Mouse (Mus musculus) left cerebral cortex, adult 18-20 months (tissue): ENCODE data around the gene Cldn15. TPM values are rescaled to one million over a fixed set of nuclear protein-coding genes. Genes with fewer than 3 reads are reported as not detected.
"Not testable (repeated sequence)": the region's sequence is repeated elsewhere in the genome, so short reads cannot be mapped to it uniquely, and the experiment has no call there.

Source experiments
- DNase-seq, 2 experiments: peaks; one replicate each; pipeline ENCODE4 v3.0.0; 2021 to 2022; ENCODE audit warnings: low spot score in 2 of 2, mixed read lengths in 1 of 2
- long read RNA-seq, 2 experiments: library from polyadenylated mRNA; stranded (forward); transcript quantifications; one replicate each; pipeline ENCODE4 v2.0.0; 2021
- total RNA-seq, 2 experiments: library from RNA; stranded (reverse); gene quantifications; 2 replicates each; pipeline ENCODE4 v1.2.3; 2021

Gene Cldn15
- total RNA-seq, result not detected
- long read RNA-seq, experiment 1, result 0 reads
- long read RNA-seq, experiment 2, result 0 reads

DNA sequence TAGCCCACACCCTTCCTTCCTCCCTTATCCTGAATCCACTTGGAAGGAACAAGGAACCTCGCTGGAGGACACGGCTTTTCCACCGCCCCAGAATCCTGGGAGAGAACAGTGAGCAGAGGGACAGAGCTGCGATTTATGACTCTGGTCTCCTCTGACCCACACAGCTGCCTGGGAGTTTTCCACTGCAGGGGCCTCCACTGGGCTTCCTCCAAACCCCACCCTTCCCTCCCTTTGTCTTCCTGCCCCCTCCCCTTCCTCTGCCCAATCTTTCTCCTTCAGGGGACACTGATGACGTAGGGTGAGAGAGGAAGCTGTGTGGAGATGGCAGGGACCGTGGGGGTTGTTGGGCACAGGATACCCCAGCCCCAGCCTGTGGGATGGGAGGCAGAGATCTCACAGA is at the start of gene Cldn15:
Gene Cldn15, plus strand, starts transcription at position 286 of the 400 bp plus-strand sequence.
- DNase-seq, result no peak

DNA sequence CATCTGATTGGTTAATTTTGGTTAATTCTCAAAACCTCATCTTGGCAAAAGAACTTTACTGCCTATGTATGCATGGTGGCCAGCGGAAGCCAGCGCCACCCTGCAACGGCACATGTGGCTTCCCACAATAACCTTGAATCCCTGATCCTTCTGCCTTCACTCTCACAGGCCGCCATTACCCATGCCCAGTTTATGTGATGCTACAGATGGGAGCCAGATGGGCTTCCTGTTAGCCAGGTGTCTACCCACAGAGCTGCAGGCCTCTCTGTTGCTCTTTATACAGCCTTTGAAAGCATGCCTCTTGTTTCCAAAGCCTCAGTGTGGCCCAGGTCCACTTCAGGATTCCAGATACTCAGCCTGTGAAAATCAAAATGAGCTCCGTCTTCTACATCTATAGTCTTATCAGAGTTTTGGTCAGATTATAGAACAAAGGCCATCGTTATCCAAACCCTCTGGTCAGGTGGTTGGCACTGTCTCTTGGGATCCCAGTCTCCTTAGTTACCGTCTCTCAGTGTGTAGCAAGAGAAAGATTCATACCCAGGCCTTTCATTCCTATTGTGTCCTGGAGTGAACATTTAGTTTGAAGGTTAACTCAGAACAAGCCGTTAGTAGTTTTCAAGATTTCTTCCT is 48.7 kb upstream of the Cldn15 start:
- no peak for DNase-seq

DNA sequence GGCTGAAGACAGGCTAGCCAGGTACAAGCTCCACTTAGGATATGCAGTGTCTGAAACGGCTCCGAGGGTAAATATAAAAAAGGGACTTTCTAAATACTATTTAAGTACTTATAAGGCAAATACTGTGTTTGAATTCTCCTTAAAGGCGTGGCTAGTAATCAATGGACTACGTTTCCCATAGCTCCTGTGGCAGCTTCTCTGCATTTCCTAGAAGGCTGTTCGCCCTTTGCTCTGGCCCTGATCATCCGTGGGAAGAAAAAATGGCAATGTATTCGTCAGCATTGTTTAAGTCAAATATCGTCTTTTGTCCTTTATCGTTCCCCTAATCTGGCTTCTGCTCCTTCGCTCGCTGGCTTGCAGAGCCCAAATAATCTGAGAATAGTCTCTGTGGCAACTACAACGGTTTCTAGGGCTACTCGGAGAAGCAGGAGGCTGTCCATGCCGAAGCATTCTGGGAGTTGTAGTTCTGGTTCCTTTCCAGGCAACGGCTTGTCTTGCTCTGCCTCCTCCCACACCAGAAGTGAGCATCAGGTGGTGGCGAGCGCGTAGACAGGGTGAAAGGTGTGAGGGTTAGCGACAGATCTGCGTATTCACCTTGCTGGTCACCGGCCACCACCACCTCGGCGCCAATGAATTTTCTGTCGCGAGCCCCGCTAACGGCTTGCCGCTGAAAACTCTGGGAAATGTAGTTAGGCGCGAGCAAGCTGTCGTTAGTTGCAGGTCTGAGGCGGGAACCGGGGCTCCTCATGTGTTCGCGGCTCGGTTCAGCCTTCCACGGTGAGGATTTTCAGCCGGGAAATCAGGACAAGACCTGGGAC is 47.6 kb upstream of the Cldn15 start:
- peak; percentile 68 to 83 for DNase-seq

DNA sequence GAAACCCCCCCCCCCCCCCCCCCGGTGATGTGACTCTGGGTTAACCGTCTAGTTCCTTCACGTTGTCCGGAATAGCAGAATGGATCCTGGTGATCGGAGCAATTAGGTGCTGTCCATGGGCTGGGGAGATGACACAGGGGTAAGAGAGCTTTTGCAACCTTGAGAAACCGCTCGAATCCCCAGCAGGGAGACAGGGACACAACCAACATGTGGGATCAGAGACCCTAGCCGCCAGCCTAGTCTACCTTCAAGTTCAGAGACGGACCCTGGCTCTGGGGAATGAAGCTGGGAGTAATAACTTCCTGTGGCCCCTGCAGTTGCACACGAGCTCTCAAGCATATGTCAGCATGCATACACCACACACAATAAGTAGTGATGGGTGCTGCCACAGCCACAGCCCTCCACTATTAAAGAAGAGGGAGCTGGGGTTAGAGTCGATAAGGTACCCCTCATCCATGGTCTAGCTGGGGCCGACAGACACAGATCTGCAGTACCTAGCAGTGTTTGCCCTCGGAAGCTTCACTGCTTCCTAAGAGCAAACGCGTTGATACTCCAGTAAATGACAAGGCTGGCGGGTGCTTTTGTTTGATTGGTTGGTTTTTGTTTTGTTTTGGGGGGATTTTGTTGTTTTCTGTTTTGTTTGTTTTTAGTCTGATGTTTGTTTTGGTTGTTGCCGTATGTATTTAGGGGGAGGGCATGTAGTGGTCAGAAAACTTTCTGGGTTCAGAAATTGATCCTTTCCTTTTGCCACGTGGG is 46.7 kb upstream of the Cldn15 start:
- peak; percentile 7 to 10 for DNase-seq

DNA sequence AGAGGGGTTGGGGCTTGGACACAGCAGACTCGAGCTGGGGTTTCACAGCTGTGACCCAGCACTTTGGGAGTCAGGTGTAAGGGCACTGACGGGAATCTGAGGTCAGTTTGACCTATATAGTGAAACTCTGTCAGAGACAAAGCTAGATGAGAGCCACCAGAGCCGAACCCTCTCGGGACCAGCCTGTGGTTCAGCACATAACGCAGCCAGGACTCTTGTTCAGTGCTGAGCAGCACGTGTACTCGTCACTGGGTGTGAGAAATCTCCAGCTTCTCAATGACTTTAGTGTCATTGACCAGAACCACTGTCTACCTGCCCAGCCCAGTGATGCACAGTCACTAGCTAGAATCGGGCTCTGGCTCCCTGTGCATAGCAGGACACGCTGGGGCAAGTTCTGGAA is 43.6 kb upstream of the Cldn15 start:
- DNase-seq, result no peak

DNA sequence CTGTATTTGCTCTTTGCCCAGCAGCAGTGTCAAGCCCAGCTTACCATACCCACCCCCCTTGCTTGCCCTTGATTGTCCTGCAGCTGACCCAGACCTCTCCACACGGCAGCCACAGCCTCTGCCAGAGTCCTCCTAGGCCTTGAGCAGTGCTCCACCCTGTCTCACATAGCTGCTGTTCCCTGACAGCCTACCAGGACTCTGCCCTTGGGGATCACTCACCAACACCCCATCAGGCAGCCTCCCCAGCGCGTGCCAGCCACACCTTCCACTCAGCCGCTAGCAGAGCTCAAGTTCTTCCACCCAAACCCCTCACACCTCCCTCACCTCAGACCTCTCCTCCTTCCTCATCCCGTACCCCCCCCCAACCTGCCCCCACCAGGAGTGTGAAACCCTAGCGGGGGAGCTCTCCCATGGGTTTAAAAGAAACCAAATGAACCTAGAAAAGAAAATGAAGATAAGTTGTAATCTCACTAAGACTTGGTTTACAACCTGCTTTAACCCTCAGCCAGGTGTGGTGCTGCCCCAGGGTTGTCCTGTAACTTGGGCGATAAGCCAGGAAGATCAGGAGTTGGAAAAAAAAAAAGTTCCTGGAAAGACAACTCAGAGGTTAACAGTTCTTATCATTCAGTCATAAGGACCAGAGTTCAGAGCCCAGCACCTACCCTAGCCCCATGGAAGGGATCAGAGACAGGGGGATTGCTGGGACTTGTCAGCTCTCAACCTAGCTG is 42.5 kb upstream of the Cldn15 start:
- DNase-seq, result no peak

DNA sequence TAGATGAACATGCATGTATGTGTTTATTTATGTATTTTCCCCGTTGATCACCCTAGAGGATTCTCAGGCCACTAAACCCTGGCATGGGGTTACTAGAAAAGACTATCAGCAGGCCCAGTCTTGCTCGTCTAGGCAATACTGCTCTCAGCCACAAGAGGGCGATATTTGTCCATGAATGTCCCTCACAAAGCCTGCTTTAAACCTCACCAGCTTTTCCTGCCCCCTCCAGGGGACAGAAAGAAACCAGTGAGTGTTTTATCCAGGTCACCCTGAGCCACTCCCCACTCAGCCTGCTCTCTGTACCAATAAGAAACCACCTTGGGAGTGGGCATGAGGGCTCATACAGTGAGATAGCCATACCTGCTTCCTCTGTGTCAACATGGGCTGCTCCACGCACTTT is 37.3 kb upstream of the Cldn15 start:
- peak; percentile 81 to 89 for DNase-seq

DNA sequence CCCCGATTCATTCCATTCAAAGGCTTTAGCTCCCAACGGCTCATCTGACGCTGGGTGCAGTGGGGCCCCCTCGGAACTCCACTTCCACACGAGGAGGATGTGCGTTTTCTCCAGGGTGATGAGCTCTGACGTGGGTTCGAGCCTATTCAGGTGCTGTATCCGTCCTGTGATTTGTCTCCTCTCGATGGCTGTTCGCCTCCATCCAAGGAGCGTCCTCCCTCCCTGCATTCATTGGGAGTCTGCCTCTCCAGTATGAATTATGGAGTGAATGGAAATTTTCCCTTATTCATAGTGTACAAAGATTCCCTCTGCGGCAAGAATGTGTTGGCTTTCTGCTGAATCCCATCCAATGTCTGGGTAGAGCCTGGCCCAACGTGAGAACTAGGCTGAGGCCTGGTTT is 34.5 kb upstream of the Cldn15 start:
- no peak for DNase-seq

DNA sequence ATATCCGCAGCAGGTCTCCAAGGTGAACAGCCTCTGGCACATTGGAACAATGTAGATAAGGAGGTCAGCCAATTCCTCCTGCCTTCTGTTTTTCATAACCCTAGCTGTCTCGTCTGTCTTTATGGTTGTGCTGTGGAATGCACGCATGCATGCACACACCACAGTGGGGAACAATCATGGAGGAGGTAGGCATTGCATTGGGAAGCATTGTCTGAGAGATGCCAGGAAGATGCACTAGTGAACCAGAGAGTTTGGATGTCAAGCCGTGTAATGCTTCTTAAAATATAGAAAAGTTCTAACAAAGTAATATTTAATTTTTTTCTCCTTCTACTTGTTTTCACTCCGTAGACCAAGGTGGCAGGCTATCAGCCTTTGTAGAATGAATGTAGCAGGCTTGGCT is 33.5 kb upstream of the Cldn15 start:
- DNase-seq, result no peak

DNA sequence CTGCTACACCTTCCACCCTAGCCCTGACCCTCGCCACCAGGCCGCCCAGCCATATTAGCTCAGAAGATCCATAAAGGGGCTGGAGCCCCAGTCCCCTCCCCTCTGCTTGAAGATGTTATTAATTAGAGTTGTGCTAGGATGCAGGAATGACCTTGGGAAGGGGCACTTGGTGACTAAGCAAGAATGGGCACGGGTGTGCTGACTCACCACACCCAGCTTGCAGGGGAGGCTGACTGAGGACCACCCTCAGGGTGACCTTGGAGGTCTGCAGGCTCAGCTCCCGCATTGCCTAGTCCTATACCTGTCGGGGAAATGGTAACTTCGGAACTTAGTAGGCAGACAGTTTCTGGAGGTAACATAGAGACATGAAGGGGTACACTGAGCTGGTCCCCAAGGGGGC is 32.5 kb upstream of the Cldn15 start:
- no peak for DNase-seq

DNA sequence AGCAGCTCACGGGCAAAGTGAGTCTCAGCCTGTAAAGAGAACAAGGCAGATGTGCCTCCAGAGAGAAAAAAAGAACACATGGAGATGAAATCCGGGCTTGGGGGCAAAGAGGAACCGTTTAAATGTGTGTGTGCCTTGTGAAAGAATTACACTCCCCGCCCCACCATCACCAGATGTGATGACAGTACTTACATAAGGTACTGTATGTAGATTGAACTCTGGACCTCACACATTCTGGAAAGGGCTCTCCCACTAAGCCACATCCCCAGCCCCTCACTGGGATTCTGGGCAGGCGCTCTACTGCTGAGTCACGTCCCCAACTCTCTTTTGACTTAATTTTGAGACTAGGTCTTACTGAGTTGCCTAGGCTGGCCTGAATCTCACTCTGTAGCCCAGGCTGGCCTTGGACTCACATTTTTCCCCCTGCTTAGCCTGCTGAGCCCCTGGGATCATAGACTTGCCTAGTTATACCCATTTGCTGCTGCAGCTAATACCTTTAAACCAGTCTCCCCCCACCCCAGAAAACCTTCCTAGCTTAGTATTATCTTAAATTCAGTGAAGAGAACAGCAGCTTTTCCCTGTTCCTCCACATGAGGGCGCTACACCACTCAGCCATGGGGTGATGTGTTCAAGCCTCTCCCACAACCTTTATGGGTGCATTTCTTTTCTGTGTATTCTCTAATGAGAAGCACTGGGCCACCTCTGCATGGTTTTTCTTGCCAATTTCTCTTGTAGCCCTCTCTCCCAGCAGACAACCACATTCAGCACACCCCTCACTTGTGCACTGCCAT is 30.3 kb upstream of the Cldn15 start:
- DNase-seq, result no peak

DNA sequence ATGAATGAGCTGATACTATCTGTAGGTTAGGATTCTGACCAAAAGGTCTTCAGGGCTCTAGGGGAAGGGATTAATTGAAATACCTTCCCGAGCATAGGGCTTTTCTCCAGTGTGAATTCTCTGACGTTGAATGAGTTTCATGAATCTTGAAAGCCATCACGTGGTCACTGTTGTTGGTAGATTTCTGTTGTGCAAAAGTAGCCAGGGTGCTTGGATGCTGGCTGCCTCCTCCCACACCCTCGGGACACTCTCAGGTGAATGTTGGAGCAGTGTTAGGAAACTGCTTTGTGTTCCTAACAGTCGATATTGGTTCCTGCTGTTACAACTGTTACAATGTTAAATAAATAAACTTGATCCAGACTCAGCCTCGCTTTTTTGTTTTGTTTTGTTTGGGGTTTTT is 29.7 kb upstream of the Cldn15 start:
- no peak for DNase-seq

DNA sequence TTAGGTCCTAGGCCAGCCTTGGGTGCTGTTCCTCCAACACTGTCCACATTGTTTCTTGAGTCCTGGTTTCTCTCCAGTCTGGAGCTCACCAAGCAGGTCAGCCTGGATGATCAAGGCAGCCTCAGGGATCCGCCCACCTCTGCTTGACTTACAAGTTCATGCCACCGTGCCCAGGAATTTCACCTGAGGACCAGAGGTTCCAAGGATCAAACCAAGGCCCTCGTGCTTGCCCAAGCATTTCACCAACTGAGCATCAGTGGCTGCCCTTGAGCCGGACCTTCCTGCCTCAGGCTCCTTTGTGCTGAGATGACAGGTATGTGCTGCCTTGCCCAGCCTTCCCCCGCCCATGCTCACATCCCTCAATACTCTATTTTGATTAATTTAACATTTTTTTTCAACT is 28.8 kb upstream of the Cldn15 start:
- DNase-seq, result no peak

DNA sequence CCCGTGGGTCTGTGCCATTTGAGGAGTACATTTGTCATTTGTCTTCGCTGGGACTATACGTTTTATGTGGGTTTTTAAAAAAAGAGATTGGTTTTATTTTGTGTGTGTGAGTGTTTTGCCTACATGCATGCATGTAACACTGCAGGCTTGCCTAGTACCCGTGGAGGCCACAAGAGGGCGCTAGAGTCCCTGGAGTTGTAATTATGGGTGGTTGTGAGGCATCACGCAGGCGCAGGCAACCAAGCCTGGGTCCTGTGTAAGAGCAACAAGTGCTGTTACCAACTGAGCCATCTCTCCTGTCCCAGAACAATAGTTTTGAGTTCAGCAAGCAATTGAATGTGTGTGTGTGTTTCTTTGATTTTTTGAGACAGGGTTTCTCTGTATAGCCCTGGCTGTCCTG is 27.1 kb upstream of the Cldn15 start:
- no peak for DNase-seq

DNA sequence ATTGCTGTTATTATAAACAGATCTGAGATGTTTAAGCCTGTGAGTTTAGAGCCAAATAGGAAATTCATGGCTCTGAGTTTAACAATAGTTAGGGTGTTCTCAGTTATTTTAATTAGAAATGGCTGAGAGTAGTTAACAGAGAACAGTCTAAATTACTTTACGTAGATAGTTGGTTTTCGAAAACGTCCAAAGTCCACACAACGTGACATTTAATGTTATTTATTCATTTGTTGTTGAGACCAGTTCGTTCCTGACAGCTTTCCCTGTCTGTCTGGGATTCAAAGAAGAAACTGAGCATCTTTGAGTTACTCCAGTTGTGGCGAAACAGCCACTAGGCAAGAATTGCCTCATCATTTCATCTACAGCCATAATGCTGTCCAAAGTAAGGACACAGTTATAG is 26.4 kb upstream of the Cldn15 start:
- not testable (repeated sequence) for DNase-seq

DNA sequence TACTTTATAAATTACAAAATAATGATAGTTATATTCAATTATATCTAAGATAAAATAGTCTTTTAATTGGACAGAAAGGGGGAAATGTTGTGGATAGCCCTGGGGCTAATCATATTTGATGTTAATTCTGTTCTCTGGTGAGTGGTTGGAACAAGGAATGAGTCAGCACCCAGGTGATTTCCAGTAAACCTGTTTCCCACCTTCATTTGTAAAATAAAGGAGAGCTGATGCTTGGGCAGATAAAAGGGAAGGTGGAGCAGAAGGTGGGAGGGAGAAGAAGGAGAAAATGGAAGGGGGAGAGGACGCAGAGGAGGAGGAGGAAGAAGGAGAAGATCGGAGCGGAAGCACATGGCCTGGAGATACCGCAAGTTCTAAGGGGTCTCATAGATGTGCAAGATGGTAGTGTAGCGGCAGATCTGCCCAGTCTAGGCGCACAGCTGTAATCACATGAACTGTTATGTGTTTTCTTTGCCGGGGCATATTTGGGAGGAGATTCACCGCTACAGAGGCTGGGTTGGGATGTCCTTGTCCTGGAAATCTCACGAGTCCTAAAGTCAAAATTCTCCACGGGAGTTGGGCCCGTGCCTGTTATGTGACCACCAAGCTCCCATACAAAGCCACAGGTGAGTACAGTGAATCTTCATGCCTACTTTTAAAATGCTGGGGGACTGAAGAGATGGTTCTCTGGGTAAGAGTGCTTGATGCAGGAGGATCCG is 25.4 kb upstream of the Cldn15 start:
- no peak for DNase-seq

DNA sequence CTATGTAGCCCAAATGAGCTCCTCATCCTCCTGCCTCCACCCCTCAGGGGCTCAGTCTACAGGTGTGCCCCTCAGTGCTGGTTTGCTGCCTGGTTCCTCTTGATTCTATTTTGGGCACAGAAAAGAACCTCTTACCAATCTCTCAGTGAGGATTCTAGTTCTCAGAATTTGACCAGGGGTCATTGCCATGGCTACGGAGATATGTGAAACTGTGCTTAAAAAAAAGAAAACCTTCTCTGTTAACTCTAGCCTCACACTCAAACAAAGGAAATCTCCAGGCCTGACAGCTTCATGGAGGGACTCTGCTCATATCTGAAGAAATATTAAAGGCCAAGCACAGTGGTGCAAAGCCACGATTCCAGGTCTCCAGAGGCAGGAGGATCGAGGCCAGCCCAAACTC is 23.6 kb upstream of the Cldn15 start:
- DNase-seq, result no peak

DNA sequence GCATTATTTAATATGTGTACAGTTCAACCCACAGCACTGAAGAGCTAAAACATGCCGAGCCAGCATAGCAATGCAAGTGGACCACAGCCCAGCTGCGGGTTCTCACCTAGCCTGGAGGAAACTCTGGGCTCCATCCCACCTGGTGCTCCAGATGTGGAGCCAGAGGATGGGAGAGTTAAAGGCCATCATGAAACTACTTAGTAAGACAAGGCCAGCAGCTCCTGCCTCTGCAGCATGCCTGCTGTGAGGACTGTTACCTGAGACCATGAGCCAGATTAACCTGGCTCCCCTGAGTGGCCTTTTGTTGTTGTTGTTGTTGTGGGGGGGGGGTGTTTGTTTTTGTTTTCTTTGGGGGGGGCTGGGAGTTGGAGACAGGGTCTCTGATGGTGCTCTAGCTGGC is 23.0 kb upstream of the Cldn15 start:
- no peak for DNase-seq

DNA sequence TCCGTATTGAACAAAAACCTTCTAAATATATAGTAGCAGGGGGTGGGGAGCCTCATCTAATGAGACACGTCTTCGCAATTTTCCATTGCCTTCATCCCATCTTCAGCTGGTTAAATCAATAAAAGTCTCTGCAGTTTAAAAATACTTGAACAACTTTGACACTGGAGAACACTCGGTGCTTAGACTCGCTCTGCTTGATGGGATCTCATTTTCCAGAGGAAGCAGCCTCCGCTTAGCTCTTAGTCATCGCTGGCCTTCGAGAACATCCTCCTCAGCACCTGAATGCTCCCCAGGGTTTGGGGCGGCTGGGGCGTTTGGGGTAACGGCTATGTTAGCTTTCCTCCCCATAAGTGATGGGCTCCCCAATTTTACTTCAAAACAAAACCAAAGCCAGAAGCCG is 21.3 kb upstream of the Cldn15 start:
- no peak for DNase-seq

DNA sequence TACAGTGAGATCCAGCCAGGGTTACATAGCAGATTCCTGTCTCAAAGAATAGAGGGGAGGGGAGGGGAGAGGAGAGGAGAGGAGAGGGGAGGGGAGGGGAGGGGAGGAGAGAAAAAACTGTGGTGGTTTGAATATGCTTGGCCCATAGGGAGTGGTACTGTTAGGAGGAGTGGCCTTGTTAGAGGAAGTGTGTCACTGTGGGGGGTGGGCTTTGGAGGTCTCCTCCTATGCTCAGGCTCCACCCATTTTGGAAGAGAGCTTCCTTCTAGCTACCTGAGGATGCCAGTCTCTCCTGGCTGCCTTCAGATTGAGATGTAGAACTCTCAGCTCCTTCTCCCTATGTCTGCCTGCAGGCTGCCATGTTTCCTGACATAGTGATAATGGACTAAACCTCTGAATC is 18.5 kb upstream of the Cldn15 start:
- no peak for DNase-seq
